Mouse (Mus musculus) heart, postnatal 0 days (tissue): ENCODE measurements around the gene Pradc1.

Experiments
- CTCF ChIP-seq: IDR thresholded peaks from 2 replicates; pipeline ENCODE4 v1.5.1; 2016; ENCODE audit warnings: antibody characterized with exemption, control low read depth, low read depth
- EP300 ChIP-seq: IDR thresholded peaks from 2 replicates; pipeline ENCODE4 v1.6.1; 2016; ENCODE audit warnings: antibody characterized with exemption, low read depth

GRCm38 (mm10) chr6:85409003-85409402, 42.8 kb downstream of the Pradc1 start:
- TF ChIP-seq CTCF (no peak), EP300 (no peak)
